Mouse (Mus musculus): Measurements from ENCODE around the gene Anxa6.

- TF ChIP-seq POLR2A (IDR thresholded peaks at IDR 0.05; ENCODE audit: insufficient read length, low read depth) (peak; percentile 59), E2F4 (IDR thresholded peaks at IDR 0.05; ENCODE audit: insufficient read depth) (no peak), USF1 (IDR thresholded peaks at IDR 0.05; ENCODE audit: low read depth) (no peak), TCF12 (IDR thresholded peaks at IDR 0.05; ENCODE audit: insufficient read depth, poor library complexity, severe bottlenecking) (no peak), MAX (IDR thresholded peaks at IDR 0.05; ENCODE audit: low read depth) (no peak), POLR2AphosphoS2 (IDR thresholded peaks at IDR 0.05; ENCODE audit: insufficient read length, low read depth) (no peak), REST (IDR thresholded peaks at IDR 0.05; ENCODE audit: insufficient read depth, insufficient read length) (no peak)
Observed at GRCm38 (mm10) chr11:54955735-54956480, 77.3 kb downstream of the Anxa6 start.

All from myocyte (in vitro differentiated cells).